Mouse (Mus musculus): ENCODE data around the gene Hmbs. TPM values are rescaled to one million over a fixed set of nuclear protein-coding genes. Genes with fewer than 3 reads are reported as not detected.
"Not testable (repeated sequence)": the region's sequence is repeated elsewhere in the genome, so short reads cannot be mapped to it uniquely, and the experiment has no call there.

Gene Hmbs
- total RNA-seq, 4 experiments from 2014 or later = 19.4 to 21.5 (median 20.4) TPM

GRCm38 (mm10) chr9:44345570-44346433 lies 1.8 kb upstream of the Hmbs start:
- peak in 1 of 2 experiments; percentile 50 for DNase-seq (ENCODE audit: low spot score in 2 of 2)

DNA sequence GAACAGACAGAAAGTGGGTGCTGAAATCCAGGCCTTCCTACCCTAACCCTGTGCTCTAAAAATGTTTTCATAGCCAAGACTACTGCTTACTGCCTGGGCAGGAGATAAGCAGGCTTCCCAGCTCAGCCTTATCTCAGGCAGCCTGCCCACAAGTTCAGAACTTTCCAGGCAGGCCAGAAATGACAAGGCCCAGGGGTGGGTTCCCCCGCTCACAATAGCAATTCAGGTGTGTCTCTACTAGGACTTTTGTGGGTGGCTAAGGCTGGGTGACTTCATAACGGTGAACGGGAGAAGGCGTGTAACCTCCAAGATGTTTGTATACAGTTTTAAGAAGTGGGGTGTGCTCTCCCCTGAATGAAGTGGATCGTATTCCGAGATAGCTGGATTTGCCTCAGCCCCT lies 738 bp downstream of the Hmbs start:
- no peak for DNase-seq (ENCODE audit: low spot score in 2 of 2)

DNA sequence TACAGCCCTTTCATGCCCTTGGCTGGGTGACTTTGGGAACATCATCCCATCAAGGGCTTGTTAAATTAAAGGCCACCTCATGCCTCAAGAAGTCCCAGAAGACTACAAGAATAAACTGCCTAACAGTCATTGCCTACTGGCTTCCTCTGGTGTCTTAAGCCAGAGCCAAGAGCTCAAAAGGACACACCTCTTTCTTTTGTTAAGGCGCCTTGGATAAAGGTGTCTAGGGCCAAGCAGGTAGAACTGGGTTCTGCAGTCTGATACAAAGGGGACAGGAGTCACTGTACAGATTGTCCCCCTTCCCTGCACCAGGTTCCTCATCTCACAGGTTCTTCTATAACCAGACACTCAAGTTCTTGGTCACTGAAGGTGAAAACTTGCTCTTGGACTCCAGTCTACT lies 1.4 kb downstream of the Hmbs start:
- DNase-seq (ENCODE audit: low spot score in 2 of 2) = no peak

GRCm38 (mm10) chr9:44342173-44342572 lies 1.9 kb downstream of the Hmbs start:
- no peak for DNase-seq (ENCODE audit: low spot score in 2 of 2)

- no peak for DNase-seq (ENCODE audit: low spot score in 2 of 2)
Observed at GRCm38 (mm10) chr9:44341487-44341886, 2.5 kb downstream of the Hmbs start.

DNA sequence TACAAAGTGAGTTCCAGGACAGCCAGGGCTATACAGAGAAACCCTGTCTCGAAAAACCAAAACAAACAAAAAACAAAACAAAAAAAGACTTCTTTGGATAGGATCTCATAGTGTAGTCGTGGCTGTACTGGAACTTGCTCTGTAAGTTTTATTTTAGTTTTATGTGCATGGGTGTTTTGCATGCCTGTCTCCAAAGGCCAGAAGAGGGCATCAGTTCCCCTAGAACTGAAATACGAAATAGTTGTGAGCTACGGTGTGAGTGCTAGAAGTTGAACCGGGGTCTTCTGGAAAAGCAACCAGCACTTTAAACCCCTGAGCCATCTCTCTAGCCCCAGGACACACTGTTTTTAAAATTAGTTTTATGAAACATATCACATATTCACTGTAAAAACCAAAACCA lies 5.5 kb downstream of the Hmbs start:
- no peak for DNase-seq (ENCODE audit: low spot score in 2 of 2)

- DNase-seq (ENCODE audit: low spot score in 2 of 2) = no peak
Observed at GRCm38 (mm10) chr9:44337436-44338169, 6.4 kb downstream of the Hmbs start.

DNA sequence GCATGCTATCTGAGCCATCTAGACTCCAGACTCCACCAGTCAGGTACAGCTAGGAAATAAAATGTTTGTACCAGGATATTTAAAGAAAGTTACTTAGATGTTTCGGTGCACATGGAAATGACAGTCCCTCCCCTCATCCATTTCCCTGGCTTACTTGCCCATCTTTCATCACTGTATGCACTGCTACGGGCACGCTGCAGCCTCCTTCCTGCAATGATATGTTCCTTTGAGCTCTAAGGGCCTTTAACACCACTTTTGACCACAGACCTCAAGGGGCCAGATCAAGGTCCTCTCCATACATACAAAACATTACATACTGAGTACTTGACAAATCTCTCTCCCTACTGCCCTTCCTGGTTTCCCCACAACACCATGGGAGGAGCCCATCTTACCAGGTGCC lies 7.1 kb downstream of the Hmbs start:
- DNase-seq (ENCODE audit: low spot score in 2 of 2) = no peak

DNA sequence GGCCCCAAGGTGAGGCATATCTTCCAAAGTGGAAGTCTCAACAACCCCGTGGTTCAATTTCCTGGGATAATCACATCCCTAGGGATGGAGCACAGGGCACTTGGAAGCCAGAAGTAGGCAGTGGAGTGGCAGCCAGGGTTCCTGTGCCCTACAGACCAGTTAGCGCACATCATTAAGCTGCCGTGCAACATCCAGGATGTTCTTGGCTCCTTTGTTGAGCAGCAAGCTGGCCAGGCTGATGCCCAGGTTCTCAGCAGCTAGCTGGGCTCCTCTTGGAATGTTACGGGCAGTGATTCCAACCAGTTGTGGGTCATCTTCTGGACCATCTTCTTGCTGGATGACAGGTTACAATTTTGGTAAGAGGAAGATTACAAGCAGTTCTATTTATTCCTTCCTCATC lies 7.5 kb downstream of the Hmbs start:
- not testable (repeated sequence) for DNase-seq (ENCODE audit: low spot score in 2 of 2)

DNA sequence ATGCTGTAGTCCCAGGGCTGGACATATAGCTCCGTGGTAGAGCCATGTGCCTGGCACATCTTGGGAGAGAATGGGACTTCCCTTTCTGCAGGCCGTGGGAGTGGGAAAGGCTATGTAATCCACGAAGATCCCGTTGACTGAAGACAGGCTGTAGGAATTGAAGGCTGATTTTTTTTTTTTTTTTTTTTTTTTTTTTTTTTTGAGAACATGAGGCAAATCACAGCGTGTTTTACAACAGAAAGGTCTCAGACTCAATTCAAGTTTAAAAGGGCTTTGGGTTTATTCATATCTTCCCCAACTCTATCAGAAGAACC lies 8.0 kb downstream of the Hmbs start:
- DNase-seq (ENCODE audit: low spot score in 2 of 2) = no peak

GRCm38 (mm10) chr9:44335331-44336092 lies 8.5 kb downstream of the Hmbs start:
- no peak for DNase-seq (ENCODE audit: low spot score in 2 of 2)

DNA sequence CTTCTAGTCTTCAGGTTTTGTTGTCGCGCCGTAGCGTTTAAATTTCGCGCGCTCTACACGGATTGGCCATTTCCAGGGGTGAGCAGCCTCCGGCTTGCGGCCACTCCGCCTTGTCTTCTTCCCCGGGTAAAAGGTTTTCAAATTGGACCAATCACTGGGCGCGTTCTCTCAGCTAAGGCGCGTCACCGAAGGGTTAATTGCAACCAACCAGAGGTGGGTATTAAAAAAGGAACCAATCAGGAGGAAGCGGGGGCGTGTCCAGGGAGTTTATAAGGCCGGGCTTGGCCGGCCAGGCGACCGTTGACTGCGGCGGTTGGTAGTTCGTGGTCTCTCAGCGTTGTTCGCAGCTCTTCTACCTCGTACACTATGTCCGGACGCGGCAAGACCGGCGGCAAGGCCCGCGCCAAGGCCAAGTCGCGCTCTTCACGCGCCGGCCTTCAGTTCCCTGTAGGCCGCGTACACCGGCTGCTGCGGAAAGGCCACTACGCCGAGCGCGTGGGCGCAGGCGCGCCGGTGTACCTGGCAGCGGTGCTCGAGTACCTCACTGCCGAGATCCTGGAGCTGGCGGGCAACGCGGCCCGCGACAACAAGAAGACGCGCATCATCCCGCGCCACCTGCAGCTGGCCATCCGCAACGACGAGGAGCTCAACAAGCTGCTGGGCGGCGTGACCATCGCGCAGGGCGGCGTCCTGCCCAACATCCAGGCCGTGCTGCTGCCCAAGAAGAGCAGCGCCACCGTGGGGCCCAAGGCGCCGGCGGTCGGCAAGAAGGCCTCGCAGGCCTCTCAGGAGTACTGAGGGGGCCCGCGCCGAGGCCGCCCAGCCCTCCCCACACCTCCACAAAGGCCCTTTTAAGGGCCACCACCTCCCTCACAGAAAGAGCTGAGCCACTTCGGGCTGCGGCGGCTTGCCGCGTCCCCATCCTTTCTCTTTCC lies 9.4 kb downstream of the Hmbs start, which contains the start of gene H2afx:
Gene H2afx (plus strand): TSS at position 299 of the 935 bp plus-strand sequence.
- peak; percentile 99 for DNase-seq (ENCODE audit: low spot score in 2 of 2)

GRCm38 (mm10) chr9:44332918-44333638 lies 10.9 kb downstream of the Hmbs start:
- no peak for DNase-seq (ENCODE audit: low spot score in 2 of 2)

DNA sequence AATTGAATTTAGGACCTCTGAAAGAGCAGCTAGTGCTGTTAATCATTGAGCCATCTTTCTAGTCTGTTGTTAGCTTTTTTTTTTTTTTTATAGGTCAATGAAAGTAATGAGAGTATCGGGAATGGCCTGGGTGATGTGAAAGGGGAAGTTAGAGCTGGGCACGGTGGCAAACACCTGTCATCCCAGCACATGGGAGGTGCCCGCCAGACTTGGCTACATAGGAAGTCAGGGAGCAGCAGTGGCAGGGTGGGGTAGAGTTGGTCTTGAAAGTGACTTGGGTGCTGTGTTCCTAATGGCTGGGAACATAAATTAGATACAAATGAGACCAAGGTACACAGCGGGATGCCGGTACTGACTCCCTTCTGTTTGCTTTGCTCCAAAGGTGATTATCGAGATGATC lies 13.3 kb downstream of the Hmbs start:
- DNase-seq (ENCODE audit: low spot score in 2 of 2) = no peak

- no peak for DNase-seq (ENCODE audit: low spot score in 2 of 2)
Observed at GRCm38 (mm10) chr9:44327926-44328325, 16.1 kb downstream of the Hmbs start.

- no peak for DNase-seq (ENCODE audit: low spot score in 2 of 2)
Observed at GRCm38 (mm10) chr9:44327064-44327711, 16.8 kb downstream of the Hmbs start.

GRCm38 (mm10) chr9:44326371-44327063 lies 17.5 kb downstream of the Hmbs start:
- peak; percentile 78 to 82 for DNase-seq (ENCODE audit: low spot score in 2 of 2)

- no peak for DNase-seq (ENCODE audit: low spot score in 2 of 2)
Observed at GRCm38 (mm10) chr9:44325768-44326370, 18.2 kb downstream of the Hmbs start, which contains the start of gene Dpagt1. Gene Dpagt1, plus strand, starts transcription at chr9:44326019.

Measured in left cerebral cortex, adult 8-10 months (tissue).